Mouse (Mus musculus): ENCODE results near the gene Rgs16.

The Rgs16 gene

DNA sequence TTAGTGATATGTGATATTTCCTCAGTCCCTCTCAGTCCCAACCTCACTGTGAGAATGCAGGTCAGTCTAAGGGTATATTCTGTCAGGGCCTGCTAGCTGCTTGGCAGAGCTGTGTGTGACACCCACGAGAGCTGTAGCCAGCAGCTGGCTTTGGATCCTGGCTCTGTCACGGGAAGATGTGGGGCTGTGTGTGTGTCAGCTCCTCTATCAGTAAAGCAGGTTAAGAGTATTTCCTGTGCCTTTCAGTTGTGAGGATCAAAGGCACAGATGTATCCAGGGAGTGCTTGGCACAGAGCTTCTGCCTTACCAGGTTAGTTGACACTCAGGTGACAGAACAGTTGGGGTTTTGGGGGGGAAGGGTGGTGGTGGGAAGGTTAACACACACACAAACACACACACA, 10.3 kb upstream of the Rgs16 start:
- TF ChIP-seq CTCF (conservative IDR thresholded peaks at IDR 0.05; ENCODE audit: low read length) (no peak), NANOG (IDR thresholded peaks at IDR 0.05; ENCODE audit: borderline replicate concordance, low read length) (no peak), POU5F1 (IDR thresholded peaks at IDR 0.05; ENCODE audit: borderline replicate concordance, low read length) (no peak)
- H3K9me3 ChIP-seq (ENCODE audit: low read length) = no peaks in the 10 kb centered on the region

DNA sequence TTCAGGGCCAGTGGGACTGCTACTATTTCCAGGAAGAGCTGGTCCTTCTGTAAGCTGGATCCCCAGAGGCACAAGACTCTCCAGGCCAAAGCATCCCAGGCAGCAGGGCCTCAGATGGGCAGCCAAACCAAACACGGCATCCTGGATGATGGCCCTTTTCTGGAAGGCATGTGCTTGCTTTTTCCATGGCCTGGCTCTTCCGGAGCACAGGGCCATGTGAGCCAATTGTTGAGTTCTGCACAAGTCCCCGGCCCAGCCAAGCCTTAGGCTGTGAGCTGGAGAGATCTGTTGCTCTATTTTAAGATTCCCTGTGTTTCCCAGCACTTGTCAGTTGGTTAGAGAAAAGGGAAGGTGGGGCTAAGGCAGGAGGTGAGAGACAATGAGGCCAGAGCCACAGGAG, 9.5 kb upstream of the Rgs16 start:
- H3K36me3 ChIP-seq (ENCODE audit: insufficient read depth, low read length) = no peaks in the 10 kb centered on the region
- H3K9me3 ChIP-seq (ENCODE audit: low read length) = no peaks in the 10 kb centered on the region
- no peak overlapping the region for H3K4me3 ChIP-seq (replicated peaks; ENCODE audit: low read length)
- H3K4me1 ChIP-seq (replicated peaks; ENCODE audit: low read depth, low read length) = peaks cover 20% of the 10 kb centered on the region
- TF ChIP-seq NANOG (IDR thresholded peaks at IDR 0.05; ENCODE audit: borderline replicate concordance, low read length) (no peak), POU5F1 (IDR thresholded peaks at IDR 0.05; ENCODE audit: borderline replicate concordance, low read length) (no peak), CTCF (conservative IDR thresholded peaks at IDR 0.05; ENCODE audit: low read length) (no peak)
- peaks cover 36% of the 10 kb centered on the region for H3K27me3 ChIP-seq (ENCODE audit: insufficient read depth, low read length)

More for the DNA sequence above, 10.3 kb upstream of the Rgs16 start:
- peaks cover 20% of the 10 kb centered on the region for H3K4me1 ChIP-seq (replicated peaks; ENCODE audit: low read depth, low read length)
- peaks cover 33% of the 10 kb centered on the region for H3K27me3 ChIP-seq (ENCODE audit: insufficient read depth, low read length)
- no peaks in the 10 kb centered on the region for H3K36me3 ChIP-seq (ENCODE audit: insufficient read depth, low read length)
- no peak overlapping the region for H3K4me3 ChIP-seq (replicated peaks; ENCODE audit: low read length)

GRCm38 (mm10) chr1:153733181-153733580, 7.0 kb upstream of the Rgs16 start:
- Histone ChIP-seq H3K4me1 (replicated peaks; ENCODE audit: low read depth, low read length) (peaks cover 32% of the 10 kb centered on the region), H3K9me3 (ENCODE audit: low read length) (no peaks in the 10 kb centered on the region), H3K36me3 (ENCODE audit: insufficient read depth, low read length) (no peaks in the 10 kb centered on the region), H3K27me3 (ENCODE audit: insufficient read depth, low read length) (peaks cover 54% of the 10 kb centered on the region), H3K4me3 (replicated peaks; ENCODE audit: low read length) (no peak overlapping the region; the same call in 1 of the 2 replicates)
- TF ChIP-seq CTCF (conservative IDR thresholded peaks at IDR 0.05; ENCODE audit: low read length) = no peak
- no peak for TF ChIP-seq POU5F1 (IDR thresholded peaks at IDR 0.05; ENCODE audit: borderline replicate concordance, low read length)
- no peak for TF ChIP-seq NANOG (IDR thresholded peaks at IDR 0.05; ENCODE audit: borderline replicate concordance, low read length)

DNA sequence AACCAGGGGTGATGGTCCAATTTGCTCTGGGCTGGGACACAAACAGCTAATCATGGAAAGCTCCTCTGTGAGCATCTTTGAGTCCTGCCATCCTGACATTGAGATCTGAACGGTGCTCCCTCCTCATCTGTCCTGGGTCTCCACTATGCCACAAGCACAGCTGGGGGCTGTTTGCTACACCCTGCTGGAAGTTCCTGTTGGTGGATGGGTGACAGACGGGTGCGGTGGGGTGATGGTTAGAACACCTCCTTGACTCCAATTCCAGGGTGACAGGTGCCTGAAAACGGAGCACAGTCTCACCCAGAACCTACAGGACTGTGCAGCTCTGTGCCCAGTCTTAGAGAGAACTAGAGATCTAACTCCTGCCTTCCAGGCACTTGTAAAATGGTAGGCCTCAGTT, 5.3 kb upstream of the Rgs16 start:
- peaks cover 38% of the 10 kb centered on the region for H3K4me1 ChIP-seq (replicated peaks; ENCODE audit: low read depth, low read length)
- H3K9me3 ChIP-seq (ENCODE audit: low read length) = no peaks in the 10 kb centered on the region
- H3K27me3 ChIP-seq (ENCODE audit: insufficient read depth, low read length) = peaks cover 71% of the 10 kb centered on the region
- H3K4me3 ChIP-seq (replicated peaks; ENCODE audit: low read length) = no peak overlapping the region
- TF ChIP-seq CTCF (conservative IDR thresholded peaks at IDR 0.05; ENCODE audit: low read length) (no peak), POU5F1 (IDR thresholded peaks at IDR 0.05; ENCODE audit: borderline replicate concordance, low read length) (no peak), NANOG (IDR thresholded peaks at IDR 0.05; ENCODE audit: borderline replicate concordance, low read length) (no peak)
- H3K36me3 ChIP-seq (ENCODE audit: insufficient read depth, low read length) = no peaks in the 10 kb centered on the region

DNA sequence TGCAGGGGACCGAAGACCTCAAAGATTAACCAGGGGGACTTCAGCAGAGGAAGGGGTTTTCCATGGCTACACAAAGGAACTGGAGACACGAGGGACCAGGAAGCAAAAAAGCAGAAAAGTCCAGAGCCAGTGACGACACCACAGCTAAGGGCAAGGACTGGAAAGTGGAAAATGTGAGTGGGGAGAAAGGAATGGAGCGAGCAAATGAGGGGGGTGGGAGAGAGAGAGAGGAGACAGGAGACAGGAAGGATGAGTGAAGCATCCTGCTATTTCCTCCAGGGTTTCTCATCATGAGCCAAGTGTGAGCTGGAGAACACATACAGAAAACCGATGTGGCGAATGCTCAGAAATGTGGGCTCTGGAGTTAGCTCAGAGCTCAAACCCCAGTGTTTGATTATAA, 4.1 kb upstream of the Rgs16 start:
- Histone ChIP-seq H3K4me1 (replicated peaks; ENCODE audit: low read depth, low read length) (peaks cover 40% of the 10 kb centered on the region), H3K27me3 (ENCODE audit: insufficient read depth, low read length) (peaks cover 83% of the 10 kb centered on the region), H3K4me3 (replicated peaks; ENCODE audit: low read length) (no peak overlapping the region), H3K36me3 (ENCODE audit: insufficient read depth, low read length) (no peaks in the 10 kb centered on the region), H3K9me3 (ENCODE audit: low read length) (no peaks in the 10 kb centered on the region)
- TF ChIP-seq CTCF (conservative IDR thresholded peaks at IDR 0.05; ENCODE audit: low read length) (no peak), NANOG (IDR thresholded peaks at IDR 0.05; ENCODE audit: borderline replicate concordance, low read length) (no peak), POU5F1 (IDR thresholded peaks at IDR 0.05; ENCODE audit: borderline replicate concordance, low read length) (no peak)

GRCm38 (mm10) chr1:153737101-153738085, 2.8 kb upstream of the Rgs16 start:
- Histone ChIP-seq H3K4me3 (replicated peaks; ENCODE audit: low read length) (no peak overlapping the region), H3K9me3 (ENCODE audit: low read length) (no peaks in the 10 kb centered on the region), H3K36me3 (ENCODE audit: insufficient read depth, low read length) (peaks cover 6% of the 10 kb centered on the region; the same call in 1 of the 2 replicates), H3K27me3 (ENCODE audit: insufficient read depth, low read length) (peaks cover 89% of the 10 kb centered on the region), H3K4me1 (replicated peaks; ENCODE audit: low read depth, low read length) (peaks cover 50% of the 10 kb centered on the region)
- TF ChIP-seq NANOG (IDR thresholded peaks at IDR 0.05; ENCODE audit: borderline replicate concordance, low read length) = no peak
- TF ChIP-seq CTCF (conservative IDR thresholded peaks at IDR 0.05; ENCODE audit: low read length) = no peak
- no peak for TF ChIP-seq POU5F1 (IDR thresholded peaks at IDR 0.05; ENCODE audit: borderline replicate concordance, low read length)

DNA sequence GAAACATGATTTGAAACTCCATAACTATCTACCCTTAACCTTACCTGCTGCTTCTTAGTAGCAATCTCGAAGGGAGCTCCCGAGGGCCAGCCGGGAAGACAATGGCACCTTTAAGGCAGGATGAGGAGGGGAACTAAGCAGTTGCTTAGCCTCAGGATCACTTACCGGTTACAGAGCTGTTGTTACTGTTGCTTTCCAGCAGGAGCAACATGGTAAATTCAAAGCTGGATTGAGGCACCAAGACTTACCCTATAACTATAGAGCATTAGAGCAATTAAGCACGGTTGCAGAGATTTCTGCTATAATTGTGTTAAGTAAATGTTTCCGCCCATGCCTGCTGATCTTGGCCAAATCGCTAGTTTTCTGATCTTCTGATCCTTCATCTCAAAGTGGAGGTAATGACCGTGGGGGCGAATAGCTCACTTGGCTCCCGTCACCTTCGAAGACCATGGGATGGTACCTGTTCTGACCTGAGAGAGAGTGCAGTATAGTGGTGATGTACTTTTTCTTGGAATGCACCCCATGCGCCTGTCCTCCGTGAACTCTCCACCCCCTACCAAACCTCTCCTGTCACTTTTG, 623 bp upstream of the Rgs16 start:
- Histone ChIP-seq H3K4me3 (replicated peaks; ENCODE audit: low read length) (peak overlapping the region; percentile 77), H3K27me3 (ENCODE audit: insufficient read depth, low read length) (peaks cover 78% of the 10 kb centered on the region), H3K9me3 (ENCODE audit: low read length) (no peaks in the 10 kb centered on the region), H3K36me3 (ENCODE audit: insufficient read depth, low read length) (peaks cover 25% of the 10 kb centered on the region), H3K4me1 (replicated peaks; ENCODE audit: low read depth, low read length) (peaks cover 41% of the 10 kb centered on the region)
- TF ChIP-seq NANOG (IDR thresholded peaks at IDR 0.05; ENCODE audit: borderline replicate concordance, low read length) (no peak), POU5F1 (IDR thresholded peaks at IDR 0.05; ENCODE audit: borderline replicate concordance, low read length) (no peak), CTCF (conservative IDR thresholded peaks at IDR 0.05; ENCODE audit: low read length) (no peak)

GRCm38 (mm10) chr1:153740775-153741400, 739 bp downstream of the Rgs16 start:
- peaks cover 41% of the 10 kb centered on the region for H3K4me1 ChIP-seq (replicated peaks; ENCODE audit: low read depth, low read length)
- peaks cover 67% of the 10 kb centered on the region for H3K27me3 ChIP-seq (ENCODE audit: insufficient read depth, low read length)
- peaks cover 28% of the 10 kb centered on the region for H3K36me3 ChIP-seq (ENCODE audit: insufficient read depth, low read length)
- H3K9me3 ChIP-seq (ENCODE audit: low read length) = no peaks in the 10 kb centered on the region
- H3K4me3 ChIP-seq (replicated peaks; ENCODE audit: low read length) = peak overlapping the region; percentile 77
- TF ChIP-seq NANOG (IDR thresholded peaks at IDR 0.05; ENCODE audit: borderline replicate concordance, low read length) (no peak; the same call in 1 of the 2 replicates), POU5F1 (IDR thresholded peaks at IDR 0.05; ENCODE audit: borderline replicate concordance, low read length) (peak; percentile 46; the same call in 1 of the 2 replicates), CTCF (conservative IDR thresholded peaks at IDR 0.05; ENCODE audit: low read length) (no peak)

Data from E14TG2a.4 (cell line).